Mouse (Mus musculus) urinary bladder, postnatal 0 days (tissue): ENCODE measurements around the gene Lrrc43. TPM values are rescaled to one million over a fixed set of nuclear protein-coding genes. Genes with fewer than 3 reads are reported as not detected.

Experiments used
- microRNA-seq: library from miRNA; unstranded; fragments of <30 nt; microRNA quantifications from one replicate; pipeline ENCODE4, GENCODE M21; 2016
- polyA plus RNA-seq: library from polyadenylated mRNA; unstranded; fragments of >200 nt; fragmentation: Nextera tagmentation; extraction: Ambion mirVana; gene quantifications from 2 replicates; pipeline ENCODE4 v1.2.1, GENCODE M21; 2015

Lrrc43 gene
- not detected in 2 replicates for polyA plus RNA-seq

DNA sequence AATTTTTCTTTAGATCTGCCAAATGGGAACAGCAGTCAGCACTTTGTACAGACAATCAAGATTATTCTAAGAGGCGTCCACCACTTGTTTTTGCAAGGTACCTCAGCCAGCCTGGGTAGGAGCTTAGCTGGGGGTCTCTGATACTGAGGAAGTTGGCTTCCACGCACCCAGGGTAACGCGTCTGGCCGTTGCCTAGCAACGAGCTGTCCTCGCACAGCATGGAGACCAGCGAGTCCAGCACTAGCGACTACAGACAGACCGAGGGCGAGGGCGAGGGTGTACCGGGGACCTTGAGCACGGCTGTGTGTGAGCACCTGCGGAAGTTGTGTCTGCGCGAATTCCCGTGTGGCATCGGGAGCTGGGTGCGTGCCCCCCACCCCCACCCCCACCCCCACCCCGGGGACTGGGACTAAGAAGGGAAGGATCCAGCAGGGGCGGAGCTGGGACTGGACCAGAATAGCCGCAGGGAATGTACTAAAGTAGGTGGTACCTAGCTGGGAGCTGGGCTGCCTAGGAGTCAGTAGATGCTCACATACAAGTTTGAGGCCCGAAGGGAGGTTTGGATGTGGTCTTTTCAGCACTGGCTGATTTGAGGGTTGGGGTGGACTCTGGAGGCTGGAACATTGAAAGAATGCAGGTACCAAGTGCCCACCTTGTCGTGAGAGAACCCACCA lies at the start of gene Lrrc43, which contains the start of gene Il31:
TSS of gene Lrrc43 (plus strand) at position 194 of the 674 bp plus-strand sequence.
TSS of gene Il31 (minus strand) at position 378 of the 674 bp plus-strand sequence.

DNA sequence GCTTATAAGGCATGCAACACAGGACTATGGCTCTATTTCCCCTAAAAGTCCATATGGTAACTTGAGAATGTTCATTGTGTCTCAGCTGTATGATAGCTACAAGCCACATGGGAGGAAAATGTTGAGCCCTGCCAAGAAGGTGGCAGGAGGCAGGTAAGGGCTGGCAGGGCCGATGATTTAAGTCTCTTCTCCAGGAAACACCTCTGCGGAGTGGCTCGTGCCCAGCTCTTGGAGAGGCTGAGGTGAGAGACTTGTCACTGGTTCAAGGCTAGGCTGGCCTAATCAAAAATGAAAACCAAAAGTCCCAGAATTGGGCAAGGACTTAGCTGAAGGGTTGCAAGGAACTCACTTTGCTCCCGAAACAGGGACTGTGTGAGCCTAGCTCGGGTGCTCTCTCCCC lies 21.1 kb downstream of the Lrrc43 start, which contains the start of gene B3gnt4:
TSS of gene B3gnt4 (plus strand) at position 301 of the 400 bp plus-strand sequence.

DNA sequence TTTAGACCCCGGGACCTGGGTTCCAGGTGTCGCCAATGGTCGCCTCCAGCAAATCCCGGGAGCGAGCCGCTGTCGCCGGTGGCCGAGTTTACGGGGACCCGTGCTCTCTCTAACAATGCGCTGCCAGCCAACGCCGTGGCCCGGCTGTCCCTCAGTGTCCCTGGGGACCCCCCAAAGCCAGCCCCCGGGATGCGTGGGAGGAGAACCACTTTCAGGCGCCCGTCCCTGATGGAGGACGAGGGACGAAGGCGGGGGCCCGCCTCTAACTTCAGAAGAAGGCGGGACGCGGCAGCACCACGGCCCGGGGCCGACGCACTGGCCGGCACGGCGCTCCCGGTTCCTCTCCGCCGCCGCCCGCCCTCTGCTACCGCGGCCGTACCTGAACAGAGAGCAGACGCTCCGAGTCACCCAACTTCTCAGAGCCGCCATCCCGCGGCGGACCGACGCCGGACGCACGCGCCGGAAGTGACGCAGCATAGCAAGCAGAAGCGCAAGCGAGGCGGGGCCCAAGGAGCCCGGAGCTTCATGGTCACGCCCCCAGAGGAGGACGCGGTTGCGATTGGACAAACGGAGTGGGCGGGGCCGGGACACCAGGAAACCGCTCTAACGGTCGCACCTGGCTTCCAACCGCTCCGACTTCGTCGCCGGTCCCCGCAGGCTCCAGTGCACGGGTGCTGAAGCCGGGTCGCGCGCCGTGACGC lies 34.7 kb downstream of the Lrrc43 start, which contains the start of gene Diablo:
TSS of gene Diablo (minus strand) at position 485 of the 701 bp plus-strand sequence.

DNA sequence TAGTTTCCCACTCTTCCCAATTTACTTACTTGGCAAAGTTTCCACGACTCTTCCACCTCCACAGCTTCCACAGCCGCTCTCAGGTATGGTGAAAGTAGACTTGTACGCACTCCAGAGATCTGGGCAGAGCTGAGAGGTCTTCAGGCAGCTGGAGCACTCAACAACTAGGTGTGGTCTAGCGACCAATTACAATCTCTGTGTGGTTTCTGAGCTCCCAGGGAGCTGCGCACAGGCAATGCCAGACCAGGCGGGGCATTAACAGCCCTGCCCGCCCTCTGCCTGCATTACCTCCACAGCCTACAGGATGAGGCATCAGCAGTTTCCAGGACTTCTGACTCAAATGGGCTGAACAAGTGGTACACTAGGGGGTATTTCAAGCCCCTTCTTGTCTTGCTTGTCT lies 36.2 kb downstream of the Lrrc43 start, which contains the start of gene Gm49027:
TSS of gene Gm49027 (minus strand) at position 208 of the 400 bp plus-strand sequence.

Small RNA genes lying within 50 kb of the gene (microRNA-seq; reads per million reads assigned to microRNA genes)
- not detected for gene Mir7647

Other genes starting within 250 kb of the Lrrc43 start
- gene Wdr66, start 237.2 kb upstream of the Lrrc43 start, polyA plus RNA-seq, result 0.69 and 0.75 TPM in 2 replicates
- gene Bcl7a, start 145.5 kb upstream of the Lrrc43 start, polyA plus RNA-seq, result 5.1 and 5.6 TPM in 2 replicates
- 13.2 and 15.7 TPM in 2 replicates for gene Mlxip, start 94.5 kb upstream of the Lrrc43 start, polyA plus RNA-seq
- gene Il31, start 184 bp downstream of the Lrrc43 start, polyA plus RNA-seq, result not detected in 2 replicates
- 0.23 TPM in 1 of 2 replicates, not detected in the other for gene B3gnt4, start 21.2 kb downstream of the Lrrc43 start, polyA plus RNA-seq
- 77.9 and 81.1 TPM in 2 replicates for gene Diablo, start 34.9 kb downstream of the Lrrc43 start, polyA plus RNA-seq
- gene Gm49027, start 36.2 kb downstream of the Lrrc43 start, polyA plus RNA-seq, result 0.14 and 0.36 TPM in 2 replicates
- 13.7 and 14.5 TPM in 2 replicates for gene Vps33a, start 83.7 kb downstream of the Lrrc43 start, polyA plus RNA-seq
- 41.6 and 53.8 TPM in 2 replicates for gene Clip1, start 195.3 kb downstream of the Lrrc43 start, polyA plus RNA-seq
- gene Zcchc8, start 231.8 kb downstream of the Lrrc43 start, polyA plus RNA-seq, result 23.0 and 34.2 TPM in 2 replicates